Mouse (Mus musculus) bone marrow, adult 2 months (tissue): ENCODE results near the gene Pes1.
"Not testable (repeated sequence)": the region's sequence is repeated elsewhere in the genome, so short reads cannot be mapped to it uniquely, and the experiment has no call there.

Source experiments
- CTCF ChIP-seq: fragments of 200-500 bp; IDR thresholded peaks from 2 replicates; pipeline ENCODE4 v1.5.1; 2011; ENCODE audit warnings: low read length, control low read depth; ENCODE audit not compliant: control insufficient read depth, insufficient read depth
- POLR2A ChIP-seq: fragments of 200-500 bp; IDR thresholded peaks from 2 replicates; pipeline ENCODE4 v1.6.1; 2011; ENCODE audit warnings: low read depth, mild to moderate bottlenecking, control low read depth, low read length, borderline replicate concordance; ENCODE audit not compliant: control insufficient read depth

- not testable (repeated sequence) for TF ChIP-seq POLR2A, CTCF
These were observed 8.9 kb upstream of the Pes1 start for GRCm38 (mm10) chr11:3954876-3955275.
